Mouse (Mus musculus): Measurements from ENCODE around the gene Tssk3. TPM values are rescaled to one million over a fixed set of nuclear protein-coding genes. Genes with fewer than 3 reads are reported as not detected.
"Not testable (repeated sequence)": the region's sequence is repeated elsewhere in the genome, so short reads cannot be mapped to it uniquely, and the experiment has no call there.

Gene Tssk3
- total RNA-seq, 2 experiments from 2014 or later, result not detected

DNA sequence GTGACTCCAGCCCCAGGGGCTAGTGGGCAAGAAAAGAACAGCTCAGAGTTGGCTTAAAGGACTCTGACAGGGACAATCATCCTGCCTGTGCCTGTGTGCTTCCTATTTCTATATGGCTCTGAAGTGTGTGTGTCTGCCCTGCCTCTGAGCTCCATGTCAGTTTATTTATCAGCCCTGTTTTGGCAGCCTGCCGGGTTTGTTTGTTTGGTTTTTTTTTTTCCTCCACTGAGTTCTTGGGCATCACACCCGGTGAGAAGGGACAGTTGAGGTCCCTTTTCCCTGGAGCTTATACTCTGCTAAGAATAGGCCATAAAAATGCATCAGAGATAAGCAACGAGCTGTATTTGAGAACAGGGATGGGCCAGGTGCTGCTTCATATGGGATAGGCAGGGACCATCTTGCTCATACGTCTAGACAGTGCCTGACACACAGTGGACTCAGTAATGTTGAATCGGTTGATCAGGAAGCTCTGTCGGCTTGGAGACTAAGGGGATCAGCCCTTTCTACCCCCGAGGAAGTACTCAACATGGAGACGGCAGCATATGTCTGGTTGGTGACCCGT lies 11.6 kb upstream of the Tssk3 start:
- ATAC-seq (replicated peaks; ENCODE audit: low FRiP score, poor library complexity, severe bottlenecking), result no peak

GRCm38 (mm10) chr4:129500607-129501566 lies 10.1 kb upstream of the Tssk3 start:
- peak; percentile 52 for ATAC-seq (replicated peaks; ENCODE audit: low FRiP score, poor library complexity, severe bottlenecking)

DNA sequence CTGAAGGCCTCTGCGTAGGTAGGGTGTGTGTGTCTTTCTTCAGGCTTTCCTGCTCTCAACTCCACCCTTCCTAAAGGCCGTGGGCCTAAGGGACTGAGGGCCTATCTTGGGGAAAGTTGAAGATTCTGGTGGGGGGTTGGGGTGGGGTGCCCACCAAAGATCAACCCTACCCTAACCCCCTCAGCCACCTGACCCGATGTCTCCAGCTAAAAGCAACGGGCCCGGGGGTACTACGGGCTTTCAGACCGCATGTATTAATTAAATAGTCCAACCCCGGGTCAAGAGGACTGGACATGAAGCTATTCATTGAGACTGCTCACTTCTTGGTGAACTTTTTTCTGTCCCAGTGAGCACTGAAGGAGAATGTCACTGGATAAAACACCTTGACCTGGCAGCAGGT lies 9.2 kb upstream of the Tssk3 start:
- ATAC-seq (replicated peaks; ENCODE audit: low FRiP score, poor library complexity, severe bottlenecking), result no peak

GRCm38 (mm10) chr4:129498941-129499340 lies 8.1 kb upstream of the Tssk3 start:
- no peak for ATAC-seq (replicated peaks; ENCODE audit: low FRiP score, poor library complexity, severe bottlenecking)

GRCm38 (mm10) chr4:129496631-129497030 lies 5.8 kb upstream of the Tssk3 start:
- no peak for ATAC-seq (replicated peaks; ENCODE audit: low FRiP score, poor library complexity, severe bottlenecking)

DNA sequence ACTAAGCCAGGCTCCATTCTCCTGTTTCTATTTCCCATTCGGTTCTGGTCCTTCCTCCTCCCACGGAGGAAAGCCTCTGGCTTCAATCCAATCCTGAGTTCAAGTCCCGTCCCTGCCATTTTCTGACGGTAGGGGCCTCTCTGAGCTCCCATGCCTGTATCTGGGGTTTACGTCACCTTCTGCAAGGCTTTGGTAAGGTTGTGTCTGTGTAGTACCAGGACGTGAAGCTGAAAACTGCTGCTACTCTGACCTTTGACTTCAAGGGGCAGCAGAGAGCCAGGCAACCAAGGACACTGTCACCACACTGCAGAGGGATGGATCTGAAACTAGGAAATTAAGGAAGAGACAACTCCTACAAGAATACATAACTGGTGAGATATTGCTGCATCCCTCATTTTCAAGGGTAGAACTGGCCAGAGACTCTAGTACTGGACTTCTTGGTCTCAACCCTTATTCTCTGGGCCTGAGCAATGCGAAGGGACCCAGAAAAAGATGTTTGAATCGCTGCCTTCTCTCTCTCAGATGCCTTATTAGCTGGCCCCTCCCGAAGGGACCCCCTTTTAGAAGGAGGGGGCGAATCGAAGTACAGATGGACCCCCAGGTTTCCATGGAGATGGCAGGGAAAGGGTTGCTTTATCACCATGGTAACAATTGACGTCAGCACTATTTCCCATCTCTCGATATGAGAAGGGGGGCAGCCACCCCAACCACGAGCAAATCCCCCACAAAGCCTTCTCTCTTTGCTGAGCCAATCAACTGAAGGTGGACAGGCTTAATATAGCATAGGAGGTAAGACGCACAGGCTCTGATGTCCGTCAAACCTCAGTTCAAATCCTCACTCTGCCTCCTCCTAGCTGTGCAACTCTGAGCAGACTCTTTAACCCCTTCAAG lies 5.1 kb upstream of the Tssk3 start:
- ATAC-seq (replicated peaks; ENCODE audit: low FRiP score, poor library complexity, severe bottlenecking), result no peak

GRCm38 (mm10) chr4:129494681-129495080 lies 3.9 kb upstream of the Tssk3 start:
- ATAC-seq (replicated peaks; ENCODE audit: low FRiP score, poor library complexity, severe bottlenecking), result no peak

DNA sequence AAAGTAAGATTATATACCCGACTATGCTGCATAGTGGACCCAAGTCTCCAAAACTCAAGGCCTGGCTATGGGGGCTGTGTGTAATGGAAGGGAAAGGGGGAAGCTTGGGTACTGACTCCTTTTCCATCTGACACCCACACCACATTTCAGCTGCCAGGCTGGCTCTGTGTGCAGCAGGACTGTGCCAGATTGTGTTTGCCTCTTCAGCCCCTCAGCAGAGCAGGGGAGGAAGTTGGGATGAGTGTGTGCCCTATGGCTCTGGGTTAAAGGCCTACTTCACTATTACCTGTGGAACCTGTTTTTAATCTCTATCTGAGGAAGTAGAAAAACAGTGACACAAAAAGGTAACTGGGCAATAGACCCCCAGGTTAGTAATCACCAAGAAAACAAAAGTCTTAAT lies 9.7 kb downstream of the Tssk3 start:
- ATAC-seq (replicated peaks; ENCODE audit: low FRiP score, poor library complexity, severe bottlenecking), result no peak

DNA sequence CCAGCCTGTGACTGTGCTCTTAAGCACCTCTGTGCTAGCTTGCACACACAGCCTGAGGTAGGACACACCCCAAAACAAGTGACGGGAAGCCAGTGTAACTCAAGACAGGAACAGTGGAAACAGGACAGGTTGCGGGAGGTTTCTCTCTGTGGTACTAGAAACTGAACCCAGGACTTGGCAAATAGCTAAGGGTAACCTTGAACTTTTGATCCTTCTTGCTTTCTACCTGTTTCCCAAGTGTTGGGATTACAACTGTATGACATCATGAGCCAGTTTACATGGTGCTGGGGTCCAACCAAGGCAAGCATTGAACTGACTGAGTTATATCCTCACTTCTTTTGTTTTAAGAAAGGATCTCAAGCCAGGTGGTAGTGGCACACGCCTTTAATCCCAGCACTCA lies 11.0 kb downstream of the Tssk3 start:
- ATAC-seq (replicated peaks; ENCODE audit: low FRiP score, poor library complexity, severe bottlenecking), result no peak

- no peak for ATAC-seq (replicated peaks; ENCODE audit: low FRiP score, poor library complexity, severe bottlenecking)
Observed at GRCm38 (mm10) chr4:129476047-129476446, 14.8 kb downstream of the Tssk3 start.

DNA sequence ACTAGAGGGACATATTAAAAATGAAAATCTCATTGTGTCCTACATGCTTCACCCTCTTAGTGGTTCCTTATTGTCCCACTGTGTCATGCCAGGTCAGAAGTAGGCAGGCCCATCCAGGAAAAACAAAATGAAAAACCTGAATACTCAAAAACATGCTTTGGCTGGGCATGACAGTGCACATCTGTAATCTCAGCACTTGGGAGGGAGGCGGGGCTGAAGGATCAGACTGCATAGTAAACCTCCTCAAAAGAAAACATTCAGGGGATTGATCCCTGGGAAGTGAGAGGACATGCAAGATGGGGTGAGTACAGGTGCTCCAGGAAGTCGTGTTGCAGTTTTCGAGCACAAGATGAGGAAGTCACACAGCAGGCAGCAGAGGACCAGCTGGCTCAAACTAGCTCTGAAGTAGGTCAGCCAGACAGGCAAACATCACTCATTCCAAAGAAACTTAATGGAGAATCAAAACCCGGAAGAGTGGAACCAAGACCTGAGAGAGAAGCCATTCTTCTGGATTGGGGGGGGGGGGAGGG lies 26.5 kb downstream of the Tssk3 start:
- ATAC-seq (replicated peaks; ENCODE audit: low FRiP score, poor library complexity, severe bottlenecking), result peak; percentile 28

- peak; percentile 56 for ATAC-seq (replicated peaks; ENCODE audit: low FRiP score, poor library complexity, severe bottlenecking)
Observed at GRCm38 (mm10) chr4:129463097-129464059, 27.4 kb downstream of the Tssk3 start.

- no peak for ATAC-seq (replicated peaks; ENCODE audit: low FRiP score, poor library complexity, severe bottlenecking)
Observed at GRCm38 (mm10) chr4:129462118-129462517, 28.7 kb downstream of the Tssk3 start.

DNA sequence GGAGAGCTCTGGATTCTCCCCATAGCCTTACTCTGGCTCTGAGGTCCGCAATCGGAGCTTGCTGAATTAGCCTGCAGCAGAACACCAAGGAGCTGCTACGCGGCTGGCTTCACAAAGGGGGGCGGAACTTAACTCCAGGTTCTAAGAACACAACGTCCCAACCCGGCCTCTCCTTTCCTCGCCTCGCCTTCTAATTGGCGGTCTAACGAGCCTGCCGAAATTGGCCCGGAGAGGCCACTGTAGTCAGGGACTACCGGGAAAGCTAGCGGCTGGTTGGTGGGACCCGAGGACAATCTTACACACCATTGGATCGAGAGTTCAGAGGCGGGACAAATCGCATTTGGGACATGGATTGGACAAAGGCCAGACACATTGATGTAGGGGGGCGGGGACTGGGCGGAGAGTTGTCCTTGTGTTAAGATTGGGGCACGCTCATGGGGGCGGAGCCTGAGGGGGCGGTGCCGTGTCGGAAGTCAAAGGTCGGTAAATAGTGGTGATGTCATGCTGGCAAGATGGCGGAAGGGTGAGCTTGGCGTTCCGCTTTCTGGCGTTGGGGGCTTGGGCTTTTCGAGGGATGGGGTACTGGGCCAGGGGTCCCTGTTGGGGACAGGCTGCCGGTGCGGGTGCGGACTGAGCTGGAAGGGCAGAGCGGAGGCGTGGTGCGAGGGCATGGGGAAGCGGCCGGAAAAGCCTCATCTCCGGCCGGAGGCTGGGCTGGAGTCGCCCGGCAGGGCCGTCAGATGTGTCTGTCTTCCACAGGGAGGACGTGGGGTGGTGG lies 29.4 kb downstream of the Tssk3 start, which contains the start of gene Bsdc1:
Gene Bsdc1 (plus strand): TSS at position 399 of the 778 bp plus-strand sequence.
- ATAC-seq (replicated peaks; ENCODE audit: low FRiP score, poor library complexity, severe bottlenecking), result peak; percentile 69

GRCm38 (mm10) chr4:129460827-129461182 lies 30.0 kb downstream of the Tssk3 start:
- no peak for ATAC-seq (replicated peaks; ENCODE audit: low FRiP score, poor library complexity, severe bottlenecking)

- ATAC-seq (replicated peaks; ENCODE audit: low FRiP score, poor library complexity, severe bottlenecking), result no peak
Observed at GRCm38 (mm10) chr4:129459726-129460125, 31.1 kb downstream of the Tssk3 start.

GRCm38 (mm10) chr4:129457311-129457710 lies 33.5 kb downstream of the Tssk3 start:
- ATAC-seq (replicated peaks; ENCODE audit: low FRiP score, poor library complexity, severe bottlenecking), result not testable (repeated sequence)

GRCm38 (mm10) chr4:129456126-129456525 lies 34.7 kb downstream of the Tssk3 start:
- ATAC-seq (replicated peaks; ENCODE audit: low FRiP score, poor library complexity, severe bottlenecking), result no peak

All from erythroblast, adult 5-6 weeks (primary cell).